Mouse (Mus musculus) right cerebral cortex, postnatal 25 days (tissue): ENCODE results near the gene Swt1.
"Not testable (repeated sequence)": the region's sequence is repeated elsewhere in the genome, so short reads cannot be mapped to it uniquely, and the experiment has no call there.

Source experiments
- DNase-seq: peaks from one replicate; pipeline ENCODE4 v3.0.0; 2022

Gene Swt1

GRCm38 (mm10) chr1:151428263-151429221 is at the start of gene Swt1, which contains the start of gene Trmt1l:
TSS of gene Swt1 (minus strand) at chr1:151428455.
TSS of gene Trmt1l (plus strand) at chr1:151428542.
- peak; percentile 98 for DNase-seq

GRCm38 (mm10) chr1:151472386-151472785 is 44.1 kb upstream of the Swt1 start:
- DNase-seq = not testable (repeated sequence)

- no peak for DNase-seq
Measured at GRCm38 (mm10) chr1:151471429-151471828, 43.2 kb upstream of the Swt1 start.

- DNase-seq = no peak
Measured at GRCm38 (mm10) chr1:151466571-151466970, 38.3 kb upstream of the Swt1 start.

GRCm38 (mm10) chr1:151464914-151465313 is 36.7 kb upstream of the Swt1 start:
- no peak for DNase-seq

- no peak for DNase-seq
Measured at GRCm38 (mm10) chr1:151461265-151461664, 33.0 kb upstream of the Swt1 start.

GRCm38 (mm10) chr1:151457087-151457486 is 28.8 kb upstream of the Swt1 start:
- DNase-seq = no peak

GRCm38 (mm10) chr1:151451946-151452345 is 23.7 kb upstream of the Swt1 start:
- DNase-seq = no peak

- no peak for DNase-seq
Measured at GRCm38 (mm10) chr1:151450851-151451250, 22.6 kb upstream of the Swt1 start.

- no peak for DNase-seq
Measured at GRCm38 (mm10) chr1:151449866-151450265, 21.6 kb upstream of the Swt1 start.

GRCm38 (mm10) chr1:151435431-151435830 is 7.2 kb upstream of the Swt1 start:
- DNase-seq = no peak

GRCm38 (mm10) chr1:151429316-151429715 is 1.1 kb upstream of the Swt1 start:
- DNase-seq = no peak

- DNase-seq = no peak
Measured at GRCm38 (mm10) chr1:151427888-151428262, 380 bp downstream of the Swt1 start.

GRCm38 (mm10) chr1:151426947-151427600 is 1.2 kb downstream of the Swt1 start:
- no peak for DNase-seq

GRCm38 (mm10) chr1:151422178-151422577 is 6.1 kb downstream of the Swt1 start:
- no peak for DNase-seq

- no peak for DNase-seq
Measured at GRCm38 (mm10) chr1:151409827-151410226, 18.4 kb downstream of the Swt1 start.

- no peak for DNase-seq
Measured at GRCm38 (mm10) chr1:151390029-151390428, 38.2 kb downstream of the Swt1 start.

GRCm38 (mm10) chr1:151377353-151377752 is 50.9 kb downstream of the Swt1 start:
- DNase-seq = no peak

- no peak for DNase-seq
Measured at GRCm38 (mm10) chr1:151372823-151373222, 55.4 kb downstream of the Swt1 start.

- no peak for DNase-seq
Measured at GRCm38 (mm10) chr1:151371543-151371942, 56.7 kb downstream of the Swt1 start.

GRCm38 (mm10) chr1:151370573-151370972 is 57.7 kb downstream of the Swt1 start:
- DNase-seq = no peak

- DNase-seq = no peak
Measured at GRCm38 (mm10) chr1:151368444-151368843, 59.8 kb downstream of the Swt1 start.

GRCm38 (mm10) chr1:151367721-151368324 is 60.4 kb downstream of the Swt1 start:
- no peak for DNase-seq
